Mouse (Mus musculus): ENCODE results near the gene Gstt1. TPM values are rescaled to one million over a fixed set of nuclear protein-coding genes. Genes with fewer than 3 reads are reported as not detected.
A peak's percentile ranks its signal among the peaks of the same experiment; 100 is the strongest.

Gstt1 gene
- polyA plus RNA-seq, 1 experiment from 2014 or later: 16.0 TPM

GRCm38 (mm10) chr10:75834721-75835120, 36.3 kb upstream of the Gstt1 start:
- peak overlapping the region; percentile 60 for H3K9ac ChIP-seq (ENCODE audit: low read depth, low read length)
- no peaks in the 10 kb centered on the region for H3K36me3 ChIP-seq (ENCODE audit: control insufficient read depth, insufficient read depth, low read length)
- H3K4me1 ChIP-seq (ENCODE audit: control insufficient read depth, insufficient read depth, low read length): peaks cover 36% of the 10 kb centered on the region
- H3K9me3 ChIP-seq (ENCODE audit: control insufficient read depth, low read length): no peaks in the 10 kb centered on the region
- peak overlapping the region; percentile 42 for H3K4me3 ChIP-seq (ENCODE audit: low read depth, low read length)
- WGBS: 4% methylated on average over 9 of the region's 9 CpGs
- ATAC-seq (ENCODE audit: low read depth) (no peak), DNase-seq (ENCODE audit: low spot score) (no peak)
- H3K4me2 ChIP-seq (ENCODE audit: low read depth, low read length): peak overlapping the region; percentile 72
- H3K27me3 ChIP-seq (replicated peaks; ENCODE audit: control insufficient read depth, insufficient read depth, low read length): peaks cover 8% of the 10 kb centered on the region; the same call in 1 of the 2 replicates
- H3K27ac ChIP-seq (replicated peaks; ENCODE audit: low read depth, low read length): no peak overlapping the region

- H3K27me3 ChIP-seq (replicated peaks; ENCODE audit: control insufficient read depth, insufficient read depth, low read length): peaks cover 8% of the 10 kb centered on the region; the same call in 1 of the 2 replicates
- H3K36me3 ChIP-seq (ENCODE audit: control insufficient read depth, insufficient read depth, low read length): no peaks in the 10 kb centered on the region
- 3% methylated on average over 21 of the region's 21 CpGs for WGBS
- H3K4me1 ChIP-seq (ENCODE audit: control insufficient read depth, insufficient read depth, low read length): peaks cover 36% of the 10 kb centered on the region
- peak overlapping the region; percentile 60 for H3K9ac ChIP-seq (ENCODE audit: low read depth, low read length)
- DNase-seq (ENCODE audit: low spot score): peak; percentile 87
- no peaks in the 10 kb centered on the region for H3K9me3 ChIP-seq (ENCODE audit: control insufficient read depth, low read length)
- no peak overlapping the region for H3K27ac ChIP-seq (replicated peaks; ENCODE audit: low read depth, low read length)
- ATAC-seq (ENCODE audit: low read depth): no peak
- peak overlapping the region; percentile 42 for H3K4me3 ChIP-seq (ENCODE audit: low read depth, low read length)
- H3K4me2 ChIP-seq (ENCODE audit: low read depth, low read length): peak overlapping the region; percentile 72
These were observed 35.9 kb upstream of the Gstt1 start for GRCm38 (mm10) chr10:75834250-75834649.

GRCm38 (mm10) chr10:75833456-75834080, 35.2 kb upstream of the Gstt1 start:
- Histone ChIP-seq H3K9me3 (ENCODE audit: control insufficient read depth, low read length) (no peaks in the 10 kb centered on the region), H3K27me3 (replicated peaks; ENCODE audit: control insufficient read depth, insufficient read depth, low read length) (peaks cover 8% of the 10 kb centered on the region; the same call in 1 of the 2 replicates), H3K4me2 (ENCODE audit: low read depth, low read length) (peak overlapping the region; percentile 72), H3K27ac (replicated peaks; ENCODE audit: low read depth, low read length) (no peak overlapping the region), H3K4me1 (ENCODE audit: control insufficient read depth, insufficient read depth, low read length) (peaks cover 36% of the 10 kb centered on the region), H3K4me3 (ENCODE audit: low read depth, low read length) (peak overlapping the region; percentile 42), H3K36me3 (ENCODE audit: control insufficient read depth, insufficient read depth, low read length) (no peaks in the 10 kb centered on the region), H3K9ac (ENCODE audit: low read depth, low read length) (peak overlapping the region; percentile 60)
- 12% methylated on average over 21 of the region's 21 CpGs for WGBS
- ATAC-seq (ENCODE audit: low read depth): no peak
- no peak for DNase-seq (ENCODE audit: low spot score)

- H3K27me3 ChIP-seq (replicated peaks; ENCODE audit: control insufficient read depth, insufficient read depth, low read length): peaks cover 8% of the 10 kb centered on the region; the same call in 1 of the 2 replicates
- no peak overlapping the region for H3K4me3 ChIP-seq (ENCODE audit: low read depth, low read length)
- DNase-seq (ENCODE audit: low spot score) (peak; percentile 64), ATAC-seq (ENCODE audit: low read depth) (no peak)
- 67% methylated on average over 13 of the region's 13 CpGs for WGBS
- H3K27ac ChIP-seq (replicated peaks; ENCODE audit: low read depth, low read length): no peak overlapping the region
- H3K4me2 ChIP-seq (ENCODE audit: low read depth, low read length): no peak overlapping the region
- no peak overlapping the region for H3K9ac ChIP-seq (ENCODE audit: low read depth, low read length)
- no peaks in the 10 kb centered on the region for H3K9me3 ChIP-seq (ENCODE audit: control insufficient read depth, low read length)
- H3K4me1 ChIP-seq (ENCODE audit: control insufficient read depth, insufficient read depth, low read length): peaks cover 28% of the 10 kb centered on the region
- no peaks in the 10 kb centered on the region for H3K36me3 ChIP-seq (ENCODE audit: control insufficient read depth, insufficient read depth, low read length)
These were observed 34.0 kb upstream of the Gstt1 start for GRCm38 (mm10) chr10:75832272-75832895.

- Histone ChIP-seq H3K27me3 (replicated peaks; ENCODE audit: control insufficient read depth, insufficient read depth, low read length) (peaks cover 8% of the 10 kb centered on the region; the same call in 1 of the 2 replicates), H3K9ac (ENCODE audit: low read depth, low read length) (no peak overlapping the region), H3K4me1 (ENCODE audit: control insufficient read depth, insufficient read depth, low read length) (peaks cover 17% of the 10 kb centered on the region), H3K4me3 (ENCODE audit: low read depth, low read length) (no peak overlapping the region), H3K9me3 (ENCODE audit: control insufficient read depth, low read length) (no peaks in the 10 kb centered on the region), H3K27ac (replicated peaks; ENCODE audit: low read depth, low read length) (no peak overlapping the region), H3K4me2 (ENCODE audit: low read depth, low read length) (no peak overlapping the region), H3K36me3 (ENCODE audit: control insufficient read depth, insufficient read depth, low read length) (no peaks in the 10 kb centered on the region)
- DNase-seq (ENCODE audit: low spot score) (no peak), ATAC-seq (ENCODE audit: low read depth) (no peak)
- 77% methylated on average over 2 of the region's 2 CpGs for WGBS
These were observed 31.9 kb upstream of the Gstt1 start for GRCm38 (mm10) chr10:75830275-75830670.

GRCm38 (mm10) chr10:75829529-75830274, 31.3 kb upstream of the Gstt1 start:
- H3K4me1 ChIP-seq (ENCODE audit: control insufficient read depth, insufficient read depth, low read length): peaks cover 12% of the 10 kb centered on the region
- no peaks in the 10 kb centered on the region for H3K36me3 ChIP-seq (ENCODE audit: control insufficient read depth, insufficient read depth, low read length)
- 60% methylated on average over 2 of the region's 2 CpGs for WGBS
- H3K4me3 ChIP-seq (ENCODE audit: low read depth, low read length): no peak overlapping the region
- H3K4me2 ChIP-seq (ENCODE audit: low read depth, low read length): no peak overlapping the region
- no peak overlapping the region for H3K27ac ChIP-seq (replicated peaks; ENCODE audit: low read depth, low read length)
- peaks cover 7% of the 10 kb centered on the region; the same call in 1 of the 2 replicates for H3K27me3 ChIP-seq (replicated peaks; ENCODE audit: control insufficient read depth, insufficient read depth, low read length)
- ATAC-seq (ENCODE audit: low read depth): no peak
- DNase-seq (ENCODE audit: low spot score): no peak
- H3K9me3 ChIP-seq (ENCODE audit: control insufficient read depth, low read length): no peaks in the 10 kb centered on the region
- H3K9ac ChIP-seq (ENCODE audit: low read depth, low read length): no peak overlapping the region

- Histone ChIP-seq H3K36me3 (ENCODE audit: control insufficient read depth, insufficient read depth, low read length) (no peaks in the 10 kb centered on the region), H3K27ac (replicated peaks; ENCODE audit: low read depth, low read length) (no peak overlapping the region), H3K9me3 (ENCODE audit: control insufficient read depth, low read length) (no peaks in the 10 kb centered on the region), H3K27me3 (replicated peaks; ENCODE audit: control insufficient read depth, insufficient read depth, low read length) (no peaks in the 10 kb centered on the region), H3K4me3 (ENCODE audit: low read depth, low read length) (no peak overlapping the region), H3K4me1 (ENCODE audit: control insufficient read depth, insufficient read depth, low read length) (peaks cover 3% of the 10 kb centered on the region; the same call in 1 of the 2 replicates), H3K9ac (ENCODE audit: low read depth, low read length) (no peak overlapping the region), H3K4me2 (ENCODE audit: low read depth, low read length) (no peak overlapping the region)
- ATAC-seq (ENCODE audit: low read depth) (no peak; the same call in 1 of the 2 replicates), DNase-seq (ENCODE audit: low spot score) (peak; percentile 30)
These were observed 30.1 kb upstream of the Gstt1 start for GRCm38 (mm10) chr10:75828500-75828931.

- DNase-seq (ENCODE audit: low spot score): peak; percentile 64
These were observed 29.4 kb upstream of the Gstt1 start for GRCm38 (mm10) chr10:75827668-75828360.

More at GRCm38 (mm10) chr10:75827668-75828360, 29.4 kb upstream of the Gstt1 start:
- no peaks in the 10 kb centered on the region for H3K36me3 ChIP-seq (ENCODE audit: control insufficient read depth, insufficient read depth, low read length)
- H3K4me2 ChIP-seq (ENCODE audit: low read depth, low read length): no peak overlapping the region
- H3K27me3 ChIP-seq (replicated peaks; ENCODE audit: control insufficient read depth, insufficient read depth, low read length): no peaks in the 10 kb centered on the region
- WGBS: 97% methylated on average over 4 of the region's 4 CpGs
- H3K4me1 ChIP-seq (ENCODE audit: control insufficient read depth, insufficient read depth, low read length): no peaks in the 10 kb centered on the region
- H3K9me3 ChIP-seq (ENCODE audit: control insufficient read depth, low read length): no peaks in the 10 kb centered on the region; the same call in 1 of the 2 replicates
- ATAC-seq (ENCODE audit: low read depth): peak; percentile 50; the same call in 1 of the 2 replicates
- H3K27ac ChIP-seq (replicated peaks; ENCODE audit: low read depth, low read length): no peak overlapping the region
- H3K9ac ChIP-seq (ENCODE audit: low read depth, low read length): no peak overlapping the region
- H3K4me3 ChIP-seq (ENCODE audit: low read depth, low read length): no peak overlapping the region

All from embryonic facial prominence, embryonic 14.5 days (tissue).